ENCODE assay signal across 18 mouse cellular contexts in the genomic region with DNA sequence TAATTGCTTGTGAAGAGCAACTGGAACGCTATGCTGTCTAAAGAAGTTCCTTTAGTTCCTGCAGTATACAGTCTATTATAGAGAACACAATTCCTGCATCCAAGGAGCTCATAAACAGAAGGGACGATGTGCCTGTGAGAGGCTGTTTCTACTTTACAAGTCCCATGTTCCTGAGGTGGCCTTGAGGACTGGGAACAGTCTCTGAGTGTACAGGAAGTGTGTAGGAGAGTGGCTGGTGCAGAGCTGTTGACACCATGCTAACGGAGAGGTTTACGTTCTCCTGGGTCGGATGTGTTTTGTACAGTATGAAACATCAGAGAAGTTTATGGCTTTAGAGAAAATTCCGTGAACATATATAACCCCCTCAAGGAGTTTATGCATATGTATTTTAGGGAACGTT. TPM values are rescaled to one million over a fixed set of nuclear protein-coding genes. Genes with fewer than 3 reads are reported as not detected.
A peak's percentile ranks its signal among the peaks of the same experiment; 100 is the strongest.
DNase-seq lines count a peak whose midpoint lies in the region; ATAC-seq and TF ChIP-seq lines count a peak whose summit lies in the region.
"Had no signal": no experiment of that assay in that cellular context is flagged by ENCODE, and none has a peak within 500 bp of the region (broad histone marks: within the 10 kb centered on the region; RNA-seq: fewer than 3 reads in every experiment).

No protein-coding gene starts in this region.

- TF ChIP-seq POLR2A in kidney, adult 2 months (IDR thresholded peaks at IDR 0.05; ENCODE audit: low read depth, low read length): no peak

- no peak overlapping the region for H3K9ac ChIP-seq in forebrain, embryonic 13.5 days
- H3K9ac ChIP-seq in forebrain, postnatal 0 days: no peak overlapping the region
- H3K9ac ChIP-seq in stomach, embryonic 15.5 days: no peak overlapping the region
- H3K9ac ChIP-seq in stomach, postnatal 0 days (ENCODE audit: low read length): no peak overlapping the region
- no peak overlapping the region for H3K9ac ChIP-seq in liver, embryonic 15.5 days
- H3K9ac ChIP-seq: hindbrain, embryonic 12.5 days; limb, embryonic 12.5 days had no signal

- no peak overlapping the region for H3K4me3 ChIP-seq in forebrain, embryonic 13.5 days
- H3K4me3 ChIP-seq in forebrain, postnatal 0 days (ENCODE audit: low read depth, low read length): no peak overlapping the region
- no peak overlapping the region for H3K4me3 ChIP-seq in stomach, embryonic 15.5 days (replicated peaks)
- no peak overlapping the region for H3K4me3 ChIP-seq in stomach, postnatal 0 days (ENCODE audit: low read depth, low read length)
- H3K4me3 ChIP-seq in liver, embryonic 15.5 days (replicated peaks): no peak overlapping the region
- no peak overlapping the region for H3K4me3 ChIP-seq in kidney, adult 2 months (ENCODE audit: insufficient read depth, low read depth, low read length)
- H3K4me3 ChIP-seq: hindbrain, embryonic 12.5 days; limb, embryonic 12.5 days had no signal

- no peaks in the 10 kb centered on the region; the same call in 1 of the 2 replicates for H3K9me3 ChIP-seq in forebrain, embryonic 13.5 days (replicated peaks)
- H3K9me3 ChIP-seq in forebrain, postnatal 0 days (ENCODE audit: low read length): no peaks in the 10 kb centered on the region
- no peaks in the 10 kb centered on the region for H3K9me3 ChIP-seq in stomach, embryonic 15.5 days
- no peaks in the 10 kb centered on the region for H3K9me3 ChIP-seq in stomach, postnatal 0 days (ENCODE audit: control insufficient read depth, low read length)
- no peaks in the 10 kb centered on the region for H3K9me3 ChIP-seq in liver, embryonic 15.5 days (replicated peaks)
- H3K9me3 ChIP-seq: hindbrain, embryonic 12.5 days; limb, embryonic 12.5 days had no signal

- no peak for TF ChIP-seq CTCF in forebrain, postnatal 0 days (IDR thresholded peaks at IDR 0.05; ENCODE audit: low read depth)
- TF ChIP-seq CTCF in stomach, postnatal 0 days (IDR thresholded peaks at IDR 0.05; ENCODE audit: low read depth): no peak
- no peak for TF ChIP-seq CTCF in kidney, adult 2 months (conservative IDR thresholded peaks at IDR 0.05; ENCODE audit: insufficient read depth, insufficient read length, low read depth, low read length)

- no peaks in the 10 kb centered on the region for H3K27me3 ChIP-seq in forebrain, embryonic 13.5 days
- H3K27me3 ChIP-seq in forebrain, postnatal 0 days (ENCODE audit: insufficient read depth, low read length): no peaks in the 10 kb centered on the region
- H3K27me3 ChIP-seq in stomach, embryonic 15.5 days (replicated peaks): no peaks in the 10 kb centered on the region
- no peaks in the 10 kb centered on the region for H3K27me3 ChIP-seq in stomach, postnatal 0 days (ENCODE audit: control insufficient read depth, insufficient read depth, low read length)
- no peaks in the 10 kb centered on the region for H3K27me3 ChIP-seq in liver, embryonic 15.5 days
- no peaks in the 10 kb centered on the region for H3K27me3 ChIP-seq in kidney, adult 2 months (replicated peaks; ENCODE audit: control insufficient read depth, insufficient read depth, low read length)
- H3K27me3 ChIP-seq: hindbrain, embryonic 12.5 days; limb, embryonic 12.5 days had no signal

- DNase-seq in forebrain, postnatal 0 days: no peak
- DNase-seq in stomach, postnatal 0 days (ENCODE audit: low spot score): no peak
- no peak for DNase-seq in thymus, postnatal 0 days (ENCODE audit: low spot score)
- DNase-seq in spleen, adult 18-20 months: no peak
- no peak for DNase-seq in kidney, adult 2 months
- DNase-seq: adrenal gland, postnatal 36 days; cerebellum, postnatal 36 days; gastrocnemius, postnatal 25 days; kidney, adult 18-20 months; kidney, postnatal 4 days; midbrain, embryonic 14.5 days; thymus, adult 18-20 months had no signal

- H3K27ac ChIP-seq in forebrain, embryonic 13.5 days: 0 out of 2 replicates have a peak overlapping the region, but pooled peaks have one; percentile 21
- no peak overlapping the region for H3K27ac ChIP-seq in forebrain, postnatal 0 days (ENCODE audit: low read depth, low read length)
- peak overlapping the region; percentile 18; the same call in 1 of the 2 replicates for H3K27ac ChIP-seq in stomach, embryonic 15.5 days
- H3K27ac ChIP-seq in stomach, postnatal 0 days (replicated peaks): no peak overlapping the region
- peak overlapping the region; percentile 91 for H3K27ac ChIP-seq in liver, embryonic 15.5 days (replicated peaks)
- H3K27ac ChIP-seq in kidney, adult 2 months (ENCODE audit: insufficient read depth, low read depth, low read length): no peak overlapping the region
- H3K27ac ChIP-seq: hindbrain, embryonic 12.5 days; limb, embryonic 12.5 days had no signal

- peaks cover 14% of the 10 kb centered on the region for H3K4me1 ChIP-seq in forebrain, embryonic 13.5 days
- H3K4me1 ChIP-seq in forebrain, postnatal 0 days (ENCODE audit: insufficient read depth): no peaks in the 10 kb centered on the region
- no peaks in the 10 kb centered on the region for H3K4me1 ChIP-seq in stomach, embryonic 15.5 days
- H3K4me1 ChIP-seq in stomach, postnatal 0 days (replicated peaks; ENCODE audit: control insufficient read depth, insufficient read depth): no peaks in the 10 kb centered on the region
- H3K4me1 ChIP-seq in liver, embryonic 15.5 days (replicated peaks): peaks cover 84% of the 10 kb centered on the region
- no peaks in the 10 kb centered on the region for H3K4me1 ChIP-seq in kidney, adult 2 months (ENCODE audit: control insufficient read depth, insufficient read depth, low read length)
- H3K4me1 ChIP-seq: hindbrain, embryonic 12.5 days had no signal

- no peak overlapping the region for H3K4me2 ChIP-seq in forebrain, embryonic 13.5 days
- H3K4me2 ChIP-seq in forebrain, postnatal 0 days (ENCODE audit: low read depth): no peak overlapping the region
- no peak overlapping the region for H3K4me2 ChIP-seq in stomach, embryonic 15.5 days
- H3K4me2 ChIP-seq in stomach, postnatal 0 days (replicated peaks; ENCODE audit: low read depth): no peak overlapping the region
- peak overlapping the region; percentile 80; the same call in 1 of the 2 replicates for H3K4me2 ChIP-seq in liver, embryonic 15.5 days
- H3K4me2 ChIP-seq: hindbrain, embryonic 12.5 days; limb, embryonic 12.5 days had no signal

- peaks cover 11% of the 10 kb centered on the region for H3K36me3 ChIP-seq in forebrain, embryonic 13.5 days (ENCODE audit: poor library complexity, severe bottlenecking)
- H3K36me3 ChIP-seq in forebrain, postnatal 0 days (ENCODE audit: insufficient read depth): no peaks in the 10 kb centered on the region
- no peaks in the 10 kb centered on the region for H3K36me3 ChIP-seq in stomach, embryonic 15.5 days
- no peaks in the 10 kb centered on the region for H3K36me3 ChIP-seq in stomach, postnatal 0 days (ENCODE audit: control insufficient read depth, insufficient read depth, low read length)
- H3K36me3 ChIP-seq in liver, embryonic 15.5 days (replicated peaks): peaks cover 10% of the 10 kb centered on the region; the same call in 1 of the 2 replicates
- no peaks in the 10 kb centered on the region; the same call in 1 of the 2 replicates for H3K36me3 ChIP-seq in kidney, adult 2 months (ENCODE audit: control insufficient read depth, insufficient read depth, low read length)
- H3K36me3 ChIP-seq: hindbrain, embryonic 12.5 days had no signal

- no peak for ATAC-seq in forebrain, embryonic 13.5 days
- ATAC-seq in forebrain, postnatal 0 days: no peak
- no peak for ATAC-seq in stomach, embryonic 15.5 days (ENCODE audit: insufficient read depth, low FRiP score, low read depth)
- no peak for ATAC-seq in stomach, postnatal 0 days (ENCODE audit: low FRiP score, low TSS enrichment)
- no peak for ATAC-seq in liver, embryonic 15.5 days (ENCODE audit: insufficient read depth)
- ATAC-seq: forebrain, embryonic 14.5 days had no signal

- 93% methylated on average over 7 of the region's 7 CpGs for WGBS in forebrain, embryonic 13.5 days
- 83% methylated on average over 7 of the region's 7 CpGs for WGBS in forebrain, postnatal 0 days
- WGBS in stomach, embryonic 15.5 days: 83% methylated on average over 7 of the region's 7 CpGs
- 77% methylated on average over 7 of the region's 7 CpGs for WGBS in stomach, postnatal 0 days
- WGBS in liver, embryonic 15.5 days (ENCODE audit: insufficient replicate concordance): 72% methylated on average over 7 of the region's 7 CpGs
- WGBS in kidney, adult 2 months: 84% methylated on average over 7 of the region's 7 CpGs

- TF ChIP-seq EP300 in stomach, postnatal 0 days (optimal IDR thresholded peaks at IDR 0.05): no peak

RNA-seq across cellular contexts. Expression of a gene that starts 20.8 kb away (rescaled TPM):
- polyA plus RNA-seq in forebrain, embryonic 13.5 days (2015; fragmentation: Nextera tagmentation; extraction: Ambion mirVana): 98.6 and 101 TPM in 2 replicates
- total RNA-seq in forebrain, postnatal 0 days (2014; rRNA removed): 30.5 and 34.9 TPM in 2 replicates
- polyA plus RNA-seq in forebrain, postnatal 0 days (2015; fragmentation: Nextera tagmentation; extraction: Ambion mirVana): 50.5 and 51.5 TPM in 2 replicates
- 64.3 and 68.9 TPM in 2 replicates for polyA plus RNA-seq in stomach, embryonic 15.5 days (2015; fragmentation: Nextera tagmentation; extraction: Ambion mirVana)
- polyA plus RNA-seq in stomach, postnatal 0 days (2015; fragmentation: Nextera tagmentation; extraction: Ambion mirVana): 23.9 and 26.7 TPM in 2 replicates
- 77.5 and 87.2 TPM in 2 replicates for polyA plus RNA-seq in liver, embryonic 15.5 days (2015; fragmentation: Nextera tagmentation; extraction: Ambion mirVana)
- 112 and 116 TPM in 2 replicates for polyA plus RNA-seq in thymus, postnatal 0 days (2015; fragmentation: Nextera tagmentation; extraction: Ambion mirVana)
- 4.0 and 4.6 TPM in 2 replicates for polyA plus RNA-seq in kidney, adult 2 months (2012; rRNA removed)

Comparison
In these comparisons a context has a peak if more than half of its experiments do, and no peak if none do; other contexts are left out.
1. H3K27ac ChIP-seq: peak in forebrain, embryonic 13.5 days (single experiment), stomach, embryonic 15.5 days (single experiment) and liver, embryonic 15.5 days (single experiment); none in forebrain, postnatal 0 days (single experiment), stomach, postnatal 0 days (single experiment) and kidney, adult 2 months (single experiment).